Mouse (Mus musculus) liver, embryonic 15.5 days (tissue): ENCODE results near the gene Gabrr3. TPM values are rescaled to one million over a fixed set of nuclear protein-coding genes. Genes with fewer than 3 reads are reported as not detected.

Experiments used
- ATAC-seq: fragments of 200-750 bp; cut with Nextera tagmentation; 2 replicates; pipeline ENCODE4 v1.8.0; 2017; ENCODE audit warnings: moderate number of reproducible peaks, mild to moderate bottlenecking, moderate library complexity; ENCODE audit not compliant: insufficient read depth
- H3K27ac ChIP-seq: fragments of 300-500 bp; sonication (generic); replicated peaks from 2 replicates; pipeline ENCODE4 v1.5.1; 2015; ENCODE audit warnings: mild to moderate bottlenecking, inconsistent platforms
- H3K27me3 ChIP-seq: fragments of 300-500 bp; sonication (generic); 2 replicates; pipeline ENCODE4 v1.6.1; 2015; ENCODE audit warnings: mild to moderate bottlenecking, inconsistent platforms
- H3K36me3 ChIP-seq: fragments of 300-500 bp; sonication (generic); replicated peaks from 2 replicates; pipeline ENCODE4 v1.6.1; 2015; ENCODE audit warnings: moderate library complexity, mild to moderate bottlenecking, inconsistent platforms
- H3K4me1 ChIP-seq: fragments of 300-500 bp; sonication (generic); replicated peaks from 2 replicates; pipeline ENCODE4 v1.6.1; 2015; ENCODE audit warnings: inconsistent platforms
- H3K4me2 ChIP-seq: fragments of 300-500 bp; sonication (generic); 2 replicates; pipeline ENCODE4 v1.6.1; 2015; ENCODE audit warnings: moderate library complexity, mild to moderate bottlenecking, inconsistent platforms
- H3K4me3 ChIP-seq: fragments of 300-500 bp; sonication (generic); replicated peaks from 2 replicates; pipeline ENCODE4 v1.5.1; 2015; ENCODE audit warnings: mild to moderate bottlenecking, inconsistent platforms
- H3K9ac ChIP-seq: fragments of 300-500 bp; sonication (generic); 2 replicates; pipeline ENCODE4 v1.6.1; 2015; ENCODE audit warnings: moderate library complexity, mild to moderate bottlenecking, inconsistent platforms
- H3K9me3 ChIP-seq: fragments of 300-500 bp; sonication (generic); replicated peaks from 2 replicates; pipeline ENCODE4 v1.6.1; 2016; ENCODE audit warnings: inconsistent platforms
- WGBS: fragments of 180-500 bp; shearing (Covaris S2); methylation state at CpG from one replicate; pipeline ENCODE4 v1.1.7; 2015; ENCODE audit warnings: mixed read lengths; ENCODE audit not compliant: insufficient replicate concordance; 5-methylcytosine and 5-hydroxymethylcytosine counted together
- polyA plus RNA-seq: library from polyadenylated mRNA; unstranded; fragments of >200 nt; fragmentation: Nextera tagmentation; extraction: Ambion mirVana; gene quantifications from 2 replicates; pipeline ENCODE4 v1.2.1, GENCODE M21; 2015

The Gabrr3 gene
- polyA plus RNA-seq, 1 experiment from 2014 or later, result not detected

GRCm38 (mm10) chr16:59471637-59472278 lies 64.6 kb downstream of the Gabrr3 start, which contains the start of gene Riox2:
Gene Riox2 (plus strand): TSS chr16:59471775.
- Histone ChIP-seq H3K4me1 (peaks cover 9% of the 10 kb centered on the region), H3K4me3 (peak within 1 kb of the TSS; percentile 75), H3K36me3 (peaks cover 4% of the 10 kb centered on the region; the same call in 1 of the 2 replicates), H3K4me2 (peak within 1 kb of the TSS; percentile 86), H3K27ac (peak within 1 kb of the TSS; percentile 74), H3K9ac (peak within 1 kb of the TSS; percentile 57), H3K9me3 (no peaks in the 10 kb centered on the region), H3K27me3 (no peaks in the 10 kb centered on the region)
- peak; percentile 91 for ATAC-seq
- WGBS, result 1% methylated on average over 56 of the region's 56 CpGs

- H3K9me3 ChIP-seq, result no peaks in the 10 kb centered on the region
- WGBS, result 32% methylated on average over 6 of the region's 6 CpGs
Measured at GRCm38 (mm10) chr16:59472546-59472945, 65.4 kb downstream of the Gabrr3 start.

DNA sequence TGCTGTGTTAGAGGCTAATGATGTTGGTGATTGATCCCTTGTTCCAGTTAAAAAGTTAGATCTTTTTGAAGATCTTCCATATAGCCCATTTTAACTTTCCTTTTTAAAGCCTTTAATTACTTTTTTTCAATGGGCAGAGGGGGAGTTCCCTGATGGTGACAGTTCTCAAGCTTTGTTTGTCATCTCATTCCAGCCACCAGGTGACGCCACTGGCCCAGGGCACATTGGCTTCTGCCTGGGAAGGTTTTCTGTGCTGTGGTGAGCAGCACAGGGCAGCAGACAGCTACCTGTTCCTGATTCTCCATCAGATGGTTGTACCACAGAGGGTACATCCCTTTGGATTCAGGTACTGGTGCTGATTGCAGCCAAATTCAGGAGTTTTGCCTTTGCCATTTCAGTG lies 67.7 kb downstream of the Gabrr3 start:
- WGBS, result 30% methylated on average over 1 of the region's 1 CpGs
- no peak for ATAC-seq
- H3K4me2 ChIP-seq, result no peak overlapping the region
- no peak overlapping the region for H3K9ac ChIP-seq
- H3K4me3 ChIP-seq, result no peak overlapping the region
- no peaks in the 10 kb centered on the region for H3K9me3 ChIP-seq
- H3K4me1 ChIP-seq, result peaks cover 9% of the 10 kb centered on the region
- H3K27me3 ChIP-seq, result no peaks in the 10 kb centered on the region
- H3K36me3 ChIP-seq, result peaks cover 9% of the 10 kb centered on the region
- no peak overlapping the region for H3K27ac ChIP-seq

More at GRCm38 (mm10) chr16:59472546-59472945, 65.4 kb downstream of the Gabrr3 start:
- peak overlapping the region; percentile 74; the same call in 1 of the 2 replicates for H3K27ac ChIP-seq
- peaks cover 4% of the 10 kb centered on the region; the same call in 1 of the 2 replicates for H3K36me3 ChIP-seq
- peaks cover 9% of the 10 kb centered on the region for H3K4me1 ChIP-seq
- H3K27me3 ChIP-seq, result no peaks in the 10 kb centered on the region
- H3K4me3 ChIP-seq, result peak overlapping the region; percentile 75
- ATAC-seq, result no peak
- peak overlapping the region; percentile 86 for H3K4me2 ChIP-seq
- peak overlapping the region; percentile 57 for H3K9ac ChIP-seq

GRCm38 (mm10) chr16:59477955-59478354 lies 70.8 kb downstream of the Gabrr3 start:
- Histone ChIP-seq H3K36me3 (peaks cover 22% of the 10 kb centered on the region), H3K27me3 (no peaks in the 10 kb centered on the region), H3K9ac (no peak overlapping the region), H3K4me2 (no peak overlapping the region), H3K9me3 (no peaks in the 10 kb centered on the region), H3K27ac (no peak overlapping the region), H3K4me1 (0 out of 2 replicates have a peak, but pooled peaks cover 3% of the 10 kb centered on the region), H3K4me3 (no peak overlapping the region)
- WGBS, result 50% methylated on average over 3 of the region's 3 CpGs
- no peak for ATAC-seq

- 55% methylated on average over 7 of the region's 7 CpGs for WGBS
- Histone ChIP-seq H3K9me3 (no peaks in the 10 kb centered on the region), H3K27me3 (no peaks in the 10 kb centered on the region), H3K27ac (no peak overlapping the region), H3K9ac (no peak overlapping the region), H3K36me3 (peaks cover 76% of the 10 kb centered on the region), H3K4me2 (no peak overlapping the region), H3K4me1 (no peaks in the 10 kb centered on the region), H3K4me3 (no peak overlapping the region)
- ATAC-seq, result no peak
Measured at GRCm38 (mm10) chr16:59487239-59487638, 80.1 kb downstream of the Gabrr3 start.

DNA sequence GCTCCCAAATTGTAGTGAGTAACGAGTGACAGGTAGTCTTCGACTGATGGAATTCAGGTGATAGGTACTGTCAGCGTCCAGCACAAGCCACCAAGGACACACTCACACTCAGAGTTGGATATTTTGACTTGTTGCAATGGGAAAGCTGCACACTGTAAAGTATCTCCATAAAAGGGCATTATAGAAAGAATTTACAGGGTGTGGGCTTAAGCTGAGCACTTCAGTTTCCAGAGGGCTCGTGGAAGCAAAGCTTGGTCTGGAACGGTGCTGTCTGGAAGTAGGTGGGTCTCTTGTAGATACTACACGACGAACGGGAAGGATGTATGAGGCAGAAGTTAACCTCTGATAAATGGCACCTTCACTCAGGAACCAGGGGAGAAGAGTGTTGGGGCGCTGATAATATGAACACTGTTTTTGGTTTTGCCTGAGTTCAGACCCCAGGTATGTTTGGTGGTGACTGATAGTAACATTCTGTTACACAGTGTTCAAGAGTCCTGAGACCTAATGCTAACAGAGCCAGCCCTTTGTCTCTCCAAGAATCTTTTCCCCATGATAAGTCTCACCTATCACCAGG lies 80.9 kb downstream of the Gabrr3 start:
- Histone ChIP-seq H3K4me3 (no peak overlapping the region), H3K9ac (no peak overlapping the region), H3K36me3 (peaks cover 71% of the 10 kb centered on the region), H3K27ac (no peak overlapping the region), H3K27me3 (no peaks in the 10 kb centered on the region), H3K4me2 (no peak overlapping the region), H3K9me3 (no peaks in the 10 kb centered on the region), H3K4me1 (no peaks in the 10 kb centered on the region)
- no peak; the same call in 1 of the 2 replicates for ATAC-seq
- WGBS, result 42% methylated on average over 9 of the region's 9 CpGs

- no peak overlapping the region for H3K27ac ChIP-seq
- no peak for ATAC-seq
- no peak overlapping the region for H3K4me3 ChIP-seq
- no peaks in the 10 kb centered on the region for H3K27me3 ChIP-seq
- no peaks in the 10 kb centered on the region for H3K9me3 ChIP-seq
- H3K4me1 ChIP-seq, result no peaks in the 10 kb centered on the region
- H3K36me3 ChIP-seq, result peaks cover 29% of the 10 kb centered on the region
- no peak overlapping the region for H3K4me2 ChIP-seq
- 78% methylated on average over 14 of the region's 14 CpGs for WGBS
- H3K9ac ChIP-seq, result no peak overlapping the region
Measured at GRCm38 (mm10) chr16:59493199-59493598, 86.1 kb downstream of the Gabrr3 start.

DNA sequence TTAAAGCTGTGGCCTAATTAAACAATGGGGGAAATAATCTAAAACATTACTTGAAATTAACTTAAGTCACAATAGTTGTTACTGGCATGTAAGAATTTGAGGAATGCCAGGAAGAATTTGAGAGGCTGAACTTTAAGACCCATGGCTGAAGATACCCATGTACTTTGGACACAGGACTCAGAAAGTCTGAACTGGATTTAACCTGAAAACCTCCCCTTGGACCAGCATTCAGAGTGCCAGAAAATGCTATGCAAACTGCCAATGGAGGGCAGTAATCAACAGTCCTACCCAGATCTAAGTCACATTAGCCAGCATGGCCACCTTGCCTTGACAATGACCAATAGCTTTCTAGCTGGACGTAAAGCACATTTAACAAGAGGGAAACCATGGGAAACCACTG lies 90.8 kb downstream of the Gabrr3 start:
- Histone ChIP-seq H3K9ac (no peak overlapping the region), H3K4me3 (no peak overlapping the region), H3K27me3 (no peaks in the 10 kb centered on the region), H3K4me1 (no peaks in the 10 kb centered on the region), H3K36me3 (peaks cover 4% of the 10 kb centered on the region), H3K27ac (no peak overlapping the region), H3K9me3 (no peaks in the 10 kb centered on the region), H3K4me2 (no peak overlapping the region)
- 81% methylated on average over 1 of the region's 1 CpGs for WGBS
- no peak for ATAC-seq

- H3K4me2 ChIP-seq, result no peak overlapping the region
- no peak overlapping the region for H3K27ac ChIP-seq
Measured at GRCm38 (mm10) chr16:59499180-59499579, 92.0 kb downstream of the Gabrr3 start.

DNA sequence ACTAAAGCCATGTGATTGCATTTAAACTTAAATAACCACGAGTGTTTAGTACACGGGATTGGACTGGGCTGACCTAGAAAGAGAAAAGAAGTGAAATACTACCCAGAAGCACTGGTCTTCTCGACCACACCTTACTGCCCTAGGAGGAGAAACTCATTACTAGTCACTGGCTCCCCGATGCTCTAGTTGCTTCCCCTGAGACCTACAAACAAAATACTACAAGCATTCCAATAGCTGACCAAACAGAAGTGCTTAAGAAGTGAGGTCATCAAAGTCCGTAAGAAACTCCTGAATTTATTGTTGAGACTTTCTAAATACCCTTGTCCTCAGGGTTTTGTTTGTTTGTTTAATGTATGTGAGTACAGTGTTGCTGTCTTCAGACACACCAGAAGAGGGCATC lies 102.7 kb downstream of the Gabrr3 start:
- ATAC-seq, result no peak
- no peak overlapping the region for H3K9ac ChIP-seq
- no peaks in the 10 kb centered on the region for H3K9me3 ChIP-seq
- no peaks in the 10 kb centered on the region for H3K27me3 ChIP-seq
- no peaks in the 10 kb centered on the region for H3K36me3 ChIP-seq
- WGBS, result 72% methylated on average over 5 of the region's 5 CpGs
- H3K4me3 ChIP-seq, result no peak overlapping the region
- H3K4me2 ChIP-seq, result no peak overlapping the region
- H3K4me1 ChIP-seq, result no peaks in the 10 kb centered on the region
- no peak overlapping the region for H3K27ac ChIP-seq

More at GRCm38 (mm10) chr16:59499180-59499579, 92.0 kb downstream of the Gabrr3 start:
- Histone ChIP-seq H3K4me3 (no peak overlapping the region), H3K36me3 (no peaks in the 10 kb centered on the region), H3K4me1 (no peaks in the 10 kb centered on the region), H3K27me3 (no peaks in the 10 kb centered on the region), H3K9me3 (no peaks in the 10 kb centered on the region), H3K9ac (no peak overlapping the region)
- WGBS, result 67% methylated on average over 3 of the region's 3 CpGs
- ATAC-seq, result no peak
